In genomic region chr11:96830539-96831216, GRCm38 (mm10) we compare ENCODE assay signal across 8 mouse cellular contexts. TPM values are rescaled to one million over a fixed set of nuclear protein-coding genes. Genes with fewer than 3 reads are reported as not detected.
A peak's percentile ranks its signal among the peaks of the same experiment; 100 is the strongest.
DNase-seq lines count a peak whose midpoint lies in the region; ATAC-seq and TF ChIP-seq lines count a peak whose summit lies in the region.

No protein-coding gene starts in this region.

- peak overlapping the region; percentile 84 for H3K27ac ChIP-seq in kidney, embryonic 14.5 days (ENCODE audit: low read depth, low read length)
- peak overlapping the region; percentile 92 for H3K27ac ChIP-seq in bone marrow macrophage, adult 2 months (ENCODE audit: insufficient read depth, low read depth, low read length)
- peak overlapping the region; percentile 94 for H3K27ac ChIP-seq in hindbrain, embryonic 13.5 days
- H3K27ac ChIP-seq in midbrain, embryonic 14.5 days (replicated peaks; ENCODE audit: low read depth, low read length) = peak overlapping the region; percentile 90

- ATAC-seq in kidney, embryonic 14.5 days (ENCODE audit: low FRiP score, low TSS enrichment) = no peak
- no peak for ATAC-seq in hindbrain, embryonic 13.5 days (ENCODE audit: low FRiP score)
- no peak for ATAC-seq in midbrain, embryonic 14.5 days (ENCODE audit: low FRiP score, low TSS enrichment)
- no peak for ATAC-seq in cerebellum, adult (ENCODE audit: insufficient number of reproducible peaks, low FRiP score, low TSS enrichment)

- no peaks in the 10 kb centered on the region for H3K27me3 ChIP-seq in kidney, embryonic 14.5 days (ENCODE audit: control insufficient read depth, insufficient read depth, low read length)
- H3K27me3 ChIP-seq in hindbrain, embryonic 13.5 days = no peaks in the 10 kb centered on the region
- H3K27me3 ChIP-seq in midbrain, embryonic 14.5 days (ENCODE audit: control insufficient read depth, insufficient read depth, low read length) = no peaks in the 10 kb centered on the region; the same call in 1 of the 2 replicates

- H3K9me3 ChIP-seq in kidney, embryonic 14.5 days (ENCODE audit: control insufficient read depth, low read length) = no peaks in the 10 kb centered on the region
- no peaks in the 10 kb centered on the region for H3K9me3 ChIP-seq in hindbrain, embryonic 13.5 days
- H3K9me3 ChIP-seq in midbrain, embryonic 14.5 days (ENCODE audit: control insufficient read depth, low read length) = no peaks in the 10 kb centered on the region

- peak overlapping the region; percentile 70 for H3K9ac ChIP-seq in kidney, embryonic 14.5 days (ENCODE audit: low read depth, low read length)
- peak overlapping the region; percentile 77 for H3K9ac ChIP-seq in hindbrain, embryonic 13.5 days
- peak overlapping the region; percentile 57 for H3K9ac ChIP-seq in midbrain, embryonic 14.5 days (replicated peaks; ENCODE audit: low read length)

- peak overlapping the region; percentile 53 for H3K4me2 ChIP-seq in kidney, embryonic 14.5 days (replicated peaks; ENCODE audit: low read depth, low read length)
- peak overlapping the region; percentile 61 for H3K4me2 ChIP-seq in hindbrain, embryonic 13.5 days
- H3K4me2 ChIP-seq in midbrain, embryonic 14.5 days (ENCODE audit: low read length) = peak overlapping the region; percentile 57

- 22% methylated on average over 13 of the region's 13 CpGs for WGBS in kidney, embryonic 14.5 days
- 21% methylated on average over 13 of the region's 13 CpGs for WGBS in hindbrain, embryonic 13.5 days
- 20% methylated on average over 13 of the region's 13 CpGs for WGBS in midbrain, embryonic 14.5 days

- no peak for DNase-seq in kidney, adult 18-20 months
- no peak for DNase-seq in midbrain, embryonic 14.5 days
- DNase-seq in thymus, postnatal 10 days (ENCODE audit: low spot score in 2 of 2) = no peak
- DNase-seq in ovary, postnatal 14 days (ENCODE audit: low spot score) = no peak

- H3K4me3 ChIP-seq in kidney, embryonic 14.5 days (ENCODE audit: low read length) = peak overlapping the region; percentile 80
- H3K4me3 ChIP-seq in bone marrow macrophage, adult 2 months (ENCODE audit: insufficient read depth, low read length) = peak overlapping the region; percentile 90
- peak overlapping the region; percentile 87 for H3K4me3 ChIP-seq in hindbrain, embryonic 13.5 days
- H3K4me3 ChIP-seq in midbrain, embryonic 14.5 days (replicated peaks; ENCODE audit: low read depth, low read length) = peak overlapping the region; percentile 79

- no peak for TF ChIP-seq POLR2A in bone marrow macrophage, adult 2 months (IDR thresholded peaks at IDR 0.05; ENCODE audit: borderline replicate concordance, low read depth, low read length)

- H3K36me3 ChIP-seq in kidney, embryonic 14.5 days (ENCODE audit: control insufficient read depth, insufficient read depth, low read length) = peaks cover 20% of the 10 kb centered on the region
- H3K36me3 ChIP-seq in hindbrain, embryonic 13.5 days = peaks cover 16% of the 10 kb centered on the region
- peaks cover 19% of the 10 kb centered on the region for H3K36me3 ChIP-seq in midbrain, embryonic 14.5 days (ENCODE audit: control insufficient read depth, insufficient read depth, low read length)

- peaks cover 32% of the 10 kb centered on the region for H3K4me1 ChIP-seq in kidney, embryonic 14.5 days (ENCODE audit: control insufficient read depth, insufficient read depth, low read length)
- peaks cover 38% of the 10 kb centered on the region for H3K4me1 ChIP-seq in bone marrow macrophage, adult 2 months (ENCODE audit: control insufficient read depth, insufficient read depth, low read length)
- peaks cover 38% of the 10 kb centered on the region for H3K4me1 ChIP-seq in hindbrain, embryonic 13.5 days (replicated peaks)
- peaks cover 38% of the 10 kb centered on the region for H3K4me1 ChIP-seq in midbrain, embryonic 14.5 days (ENCODE audit: control insufficient read depth, insufficient read depth, low read length)

- TF ChIP-seq CTCF in bone marrow macrophage, adult 2 months (IDR thresholded peaks at IDR 0.05; ENCODE audit: low read depth, low read length) = no peak

RNA-seq across cellular contexts. Expression of gene Nfe2l1, which starts 0.9 kb away (rescaled TPM):
- polyA plus RNA-seq in kidney, embryonic 14.5 days (2014; fragmentation: Nextera tagmentation; extraction: Ambion mirVana) = 37.3 and 43.2 TPM in 2 replicates
- 105 and 106 TPM in 2 replicates for polyA plus RNA-seq in bone marrow macrophage, adult 2 months (2012; ENCODE audit: insufficient read depth, insufficient read length, missing spikeins)
- polyA plus RNA-seq in hindbrain, embryonic 13.5 days (2015; fragmentation: Nextera tagmentation; extraction: Ambion mirVana) = 69.8 and 72.6 TPM in 2 replicates
- 40.1 and 46.3 TPM in 2 replicates for polyA plus RNA-seq in midbrain, embryonic 14.5 days (2014; fragmentation: Nextera tagmentation; extraction: Ambion mirVana)

RNA-seq across cellular contexts. Expression of gene Copz2, which starts 19.0 kb away (rescaled TPM):
- 94.7 and 106 TPM in 2 replicates for polyA plus RNA-seq in kidney, embryonic 14.5 days (2014; fragmentation: Nextera tagmentation; extraction: Ambion mirVana)
- 20.2 and 24.7 TPM in 2 replicates for polyA plus RNA-seq in bone marrow macrophage, adult 2 months (2012; ENCODE audit: insufficient read depth, insufficient read length, missing spikeins)
- polyA plus RNA-seq in hindbrain, embryonic 13.5 days (2015; fragmentation: Nextera tagmentation; extraction: Ambion mirVana) = 27.3 and 31.7 TPM in 2 replicates
- 6.5 and 16.0 TPM in 2 replicates for polyA plus RNA-seq in midbrain, embryonic 14.5 days (2014; fragmentation: Nextera tagmentation; extraction: Ambion mirVana)

RNA-seq across cellular contexts. Expression of gene Cbx1, which starts 41.8 kb away (rescaled TPM):
- polyA plus RNA-seq in kidney, embryonic 14.5 days (2014; fragmentation: Nextera tagmentation; extraction: Ambion mirVana) = 137 and 181 TPM in 2 replicates
- 51.4 and 57.5 TPM in 2 replicates for polyA plus RNA-seq in bone marrow macrophage, adult 2 months (2012; ENCODE audit: insufficient read depth, insufficient read length, missing spikeins)
- 108 and 109 TPM in 2 replicates for polyA plus RNA-seq in hindbrain, embryonic 13.5 days (2015; fragmentation: Nextera tagmentation; extraction: Ambion mirVana)
- polyA plus RNA-seq in midbrain, embryonic 14.5 days (2014; fragmentation: Nextera tagmentation; extraction: Ambion mirVana) = 73.9 and 76.4 TPM in 2 replicates

RNA-seq across cellular contexts. Expression of gene Snx11, which starts 53.3 kb away (rescaled TPM):
- 8.6 and 10.2 TPM in 2 replicates for polyA plus RNA-seq in kidney, embryonic 14.5 days (2014; fragmentation: Nextera tagmentation; extraction: Ambion mirVana)
- 37.0 and 37.8 TPM in 2 replicates for polyA plus RNA-seq in bone marrow macrophage, adult 2 months (2012; ENCODE audit: insufficient read depth, insufficient read length, missing spikeins)
- 69.0 and 71.8 TPM in 2 replicates for polyA plus RNA-seq in hindbrain, embryonic 13.5 days (2015; fragmentation: Nextera tagmentation; extraction: Ambion mirVana)
- polyA plus RNA-seq in midbrain, embryonic 14.5 days (2014; fragmentation: Nextera tagmentation; extraction: Ambion mirVana) = 25.8 and 29.6 TPM in 2 replicates
